Mouse (Mus musculus): ENCODE data around the gene Gm20388.

Gm20388 gene

GRCm38 (mm10) chr8:122766647-122767200 lies 2856.1 kb downstream of the Gm20388 start:
- no peak for DNase-seq (ENCODE audit: low spot score)

DNA sequence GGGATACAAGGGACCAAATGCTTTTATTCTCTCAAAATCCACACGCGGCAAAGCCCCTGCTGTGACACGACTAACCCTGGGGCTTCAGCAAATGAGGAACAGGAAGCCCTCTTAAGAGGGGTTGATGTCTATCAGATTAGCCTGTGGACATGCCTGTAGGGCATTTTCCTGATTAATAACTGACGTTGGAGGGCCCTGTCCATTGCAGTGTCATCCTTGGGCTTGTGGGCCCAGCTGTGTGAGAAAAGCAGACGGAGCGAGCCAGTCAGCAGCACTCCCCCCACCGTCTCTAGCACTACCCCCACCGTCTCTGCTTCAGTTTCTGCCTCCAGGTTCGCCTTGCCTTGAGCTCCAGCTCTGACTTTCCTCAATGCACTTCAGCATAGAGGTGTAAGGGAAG lies 2856.6 kb downstream of the Gm20388 start:
- DNase-seq (ENCODE audit: low spot score) = no peak

GRCm38 (mm10) chr8:122769251-122770058 lies 2858.8 kb downstream of the Gm20388 start:
- no peak for DNase-seq (ENCODE audit: low spot score)

DNA sequence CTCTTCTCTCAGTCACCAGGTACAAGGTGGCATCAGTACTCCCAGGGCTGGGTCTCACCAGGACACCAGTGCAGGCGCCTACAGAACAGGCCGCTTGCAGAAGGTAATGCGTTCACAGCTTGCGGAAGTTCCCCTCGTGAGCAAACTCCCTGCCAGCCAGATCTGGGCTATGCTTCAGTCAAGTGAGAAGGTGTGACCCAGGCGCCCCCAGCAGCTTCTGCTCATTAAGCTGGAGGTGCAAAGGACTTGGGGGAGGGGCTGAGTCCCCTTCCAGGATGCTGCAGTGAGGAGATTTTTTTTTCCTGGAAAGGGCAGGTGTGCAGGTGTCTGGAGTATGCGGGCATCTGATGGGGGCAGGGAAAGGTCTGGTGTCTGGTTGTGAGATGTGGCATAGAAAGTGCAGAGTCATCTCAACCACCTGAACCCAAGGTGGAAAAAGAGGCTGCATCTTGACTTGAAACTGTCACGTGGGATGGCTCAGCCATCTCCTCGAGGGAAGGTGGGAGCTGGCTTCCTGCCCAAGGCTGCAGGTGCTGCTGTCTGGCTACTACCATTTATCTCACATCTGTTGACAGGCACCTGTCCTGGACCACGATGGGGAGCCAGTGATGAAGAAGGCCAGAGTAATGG lies 2861.9 kb downstream of the Gm20388 start:
- DNase-seq (ENCODE audit: low spot score) = no peak

- peak; percentile 45 for DNase-seq (ENCODE audit: low spot score)
Observed at GRCm38 (mm10) chr8:122775285-122776155, 2864.9 kb downstream of the Gm20388 start, which contains the start of gene Acsf3. TSS of gene Acsf3 (plus strand) at chr8:122775486.

DNA sequence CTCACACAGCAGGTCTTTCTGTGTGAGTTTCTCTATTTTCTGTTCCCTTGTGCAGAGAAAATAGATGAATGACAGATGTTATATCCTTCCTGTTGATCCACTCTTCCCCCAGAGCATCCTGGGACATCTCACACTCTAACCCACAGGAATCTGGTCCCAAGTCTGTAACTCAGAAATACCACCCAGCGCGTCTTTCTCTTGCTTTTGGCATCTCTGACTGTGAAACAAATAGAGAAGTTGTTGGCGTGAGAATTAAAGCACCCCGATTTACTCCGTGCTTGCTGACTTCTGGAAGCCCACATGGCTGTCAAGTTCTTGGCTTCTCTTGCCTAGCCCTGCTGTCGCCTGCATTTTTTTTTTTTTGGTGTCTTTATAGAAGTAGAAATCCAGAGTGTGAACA lies 2867.1 kb downstream of the Gm20388 start:
- DNase-seq (ENCODE audit: low spot score) = no peak

- DNase-seq (ENCODE audit: low spot score) = no peak
Observed at GRCm38 (mm10) chr8:122778703-122779239, 2868.1 kb downstream of the Gm20388 start.

GRCm38 (mm10) chr8:122779255-122779654 lies 2868.6 kb downstream of the Gm20388 start:
- no peak for DNase-seq (ENCODE audit: low spot score)

- no peak for DNase-seq (ENCODE audit: low spot score)
Observed at GRCm38 (mm10) chr8:122784756-122785155, 2874.1 kb downstream of the Gm20388 start.

- DNase-seq (ENCODE audit: low spot score) = no peak
Observed at GRCm38 (mm10) chr8:122789796-122790195, 2879.2 kb downstream of the Gm20388 start.

DNA sequence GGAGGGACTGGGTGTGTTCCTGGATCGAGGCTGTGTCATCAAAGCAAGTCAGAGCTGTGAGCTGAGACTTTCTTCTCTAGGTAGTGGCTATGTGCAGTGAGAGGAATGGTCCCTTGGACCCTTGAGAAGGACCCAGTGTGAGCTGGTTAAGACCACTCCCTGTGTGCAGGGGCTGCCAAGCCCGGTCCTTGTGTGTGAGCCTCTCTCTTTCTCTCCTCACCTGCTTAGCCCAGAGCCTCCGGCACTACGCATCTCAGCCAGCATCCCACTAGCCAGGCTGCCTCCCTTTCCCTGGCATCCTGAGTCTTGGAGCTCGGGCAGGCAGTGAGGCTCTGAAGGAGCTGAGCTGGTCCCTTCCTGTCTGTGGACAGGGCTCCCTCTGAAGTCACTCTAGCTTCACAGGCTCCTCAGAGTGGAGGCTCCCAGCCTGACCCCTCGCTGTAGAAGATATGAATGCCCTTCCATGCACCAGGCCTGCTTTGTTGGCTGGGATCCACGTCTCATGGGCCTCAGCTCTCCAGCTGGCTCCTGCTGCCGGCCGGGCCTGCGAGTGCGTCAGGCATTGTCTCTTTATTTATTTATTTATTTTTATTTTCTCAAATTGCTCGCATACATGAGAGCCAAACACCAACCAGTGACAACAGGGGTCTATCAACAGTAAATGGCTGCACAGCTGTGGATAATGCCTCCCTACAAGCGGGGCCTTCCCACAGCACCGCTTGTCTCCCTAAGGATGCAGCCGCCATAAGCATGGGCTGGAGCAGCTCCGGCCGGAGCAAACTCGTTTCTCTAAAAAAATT lies 2882.9 kb downstream of the Gm20388 start:
- no peak for DNase-seq (ENCODE audit: low spot score)

- DNase-seq (ENCODE audit: low spot score) = no peak
Observed at GRCm38 (mm10) chr8:122794175-122794454, 2883.5 kb downstream of the Gm20388 start.

DNA sequence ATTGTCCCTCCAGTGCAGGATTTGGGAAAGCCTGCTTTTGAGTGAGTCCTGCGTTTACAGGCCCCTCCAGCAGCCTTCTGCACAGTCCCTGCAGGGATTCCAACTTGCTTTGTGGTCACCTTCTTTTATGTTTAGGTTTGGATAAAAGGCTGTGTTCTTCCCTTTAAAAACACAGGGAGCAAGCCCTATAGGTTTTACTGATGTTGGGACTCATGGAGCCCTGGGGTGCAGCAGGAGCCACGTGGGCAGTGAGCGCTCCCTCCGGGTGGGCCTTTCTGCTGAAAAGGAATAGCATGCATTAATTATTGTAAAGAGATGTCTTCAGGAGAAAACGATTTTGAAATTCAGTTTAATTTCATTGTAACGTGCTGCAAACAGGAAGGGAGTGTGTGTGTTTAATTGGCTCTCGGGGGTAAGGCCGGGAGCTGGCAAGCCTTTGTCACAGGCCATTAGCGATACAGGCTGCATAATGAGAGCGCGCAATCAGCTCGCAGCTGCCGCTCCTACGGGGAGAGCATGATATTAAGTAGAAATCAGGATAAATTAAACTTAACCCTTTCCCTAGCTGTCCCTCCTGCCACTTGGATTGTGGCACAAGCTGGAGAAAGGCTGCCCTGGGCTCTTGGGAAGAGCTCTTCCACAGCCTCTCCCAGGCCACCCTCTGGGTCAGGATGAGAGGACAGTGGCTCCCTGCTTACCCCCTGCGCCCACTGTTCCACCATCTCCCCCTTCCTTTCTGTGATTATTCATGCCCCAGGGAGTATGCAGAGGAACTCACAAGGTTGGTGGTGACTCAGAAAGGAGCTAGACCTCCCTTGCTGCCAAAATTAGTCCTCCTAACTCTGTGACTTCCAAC lies 2893.5 kb downstream of the Gm20388 start:
- DNase-seq (ENCODE audit: low spot score) = no peak

DNA sequence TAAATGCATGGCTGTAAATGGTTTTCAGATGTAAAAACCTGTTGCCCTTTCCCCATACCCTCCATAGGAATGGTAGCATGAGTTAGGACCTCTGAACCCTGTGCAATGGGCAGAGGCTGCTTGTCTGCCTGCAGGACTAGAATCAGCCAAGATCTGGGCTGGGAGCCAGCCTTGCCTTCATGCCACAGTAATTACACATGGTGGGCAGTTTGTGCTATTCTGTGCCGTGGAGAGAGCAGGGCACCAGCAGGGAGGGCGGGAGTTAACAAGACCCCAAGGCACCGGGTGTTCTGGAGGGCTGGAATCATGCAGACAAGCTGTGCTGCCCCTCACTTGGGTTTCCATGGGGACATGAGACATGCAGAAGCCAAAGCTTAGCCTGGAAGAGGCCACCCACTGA lies 2894.7 kb downstream of the Gm20388 start:
- DNase-seq (ENCODE audit: low spot score) = no peak

GRCm38 (mm10) chr8:122806956-122807538 lies 2896.4 kb downstream of the Gm20388 start:
- no peak for DNase-seq (ENCODE audit: low spot score)

GRCm38 (mm10) chr8:122807907-122808306 lies 2897.3 kb downstream of the Gm20388 start:
- DNase-seq (ENCODE audit: low spot score) = no peak

DNA sequence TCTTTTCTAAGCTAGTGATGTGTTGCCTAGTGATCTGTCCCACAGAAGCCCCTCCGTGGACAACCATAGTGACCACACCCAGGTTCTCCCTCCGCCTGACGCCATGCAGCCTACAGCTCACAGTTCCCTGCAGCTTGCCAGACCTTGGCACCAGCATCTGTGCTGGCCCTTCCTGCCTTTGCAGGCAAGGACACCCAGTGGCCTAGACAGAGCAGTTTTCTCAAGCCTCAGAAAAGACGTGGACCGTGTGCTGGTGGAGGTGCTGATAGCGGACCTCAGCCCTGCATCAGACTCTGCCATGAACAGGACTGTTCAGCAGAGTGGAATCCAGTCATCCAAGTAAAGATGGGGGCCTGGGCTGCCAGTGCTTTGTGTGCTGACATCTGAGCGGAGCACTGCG lies 2899.7 kb downstream of the Gm20388 start:
- DNase-seq (ENCODE audit: low spot score) = no peak

DNA sequence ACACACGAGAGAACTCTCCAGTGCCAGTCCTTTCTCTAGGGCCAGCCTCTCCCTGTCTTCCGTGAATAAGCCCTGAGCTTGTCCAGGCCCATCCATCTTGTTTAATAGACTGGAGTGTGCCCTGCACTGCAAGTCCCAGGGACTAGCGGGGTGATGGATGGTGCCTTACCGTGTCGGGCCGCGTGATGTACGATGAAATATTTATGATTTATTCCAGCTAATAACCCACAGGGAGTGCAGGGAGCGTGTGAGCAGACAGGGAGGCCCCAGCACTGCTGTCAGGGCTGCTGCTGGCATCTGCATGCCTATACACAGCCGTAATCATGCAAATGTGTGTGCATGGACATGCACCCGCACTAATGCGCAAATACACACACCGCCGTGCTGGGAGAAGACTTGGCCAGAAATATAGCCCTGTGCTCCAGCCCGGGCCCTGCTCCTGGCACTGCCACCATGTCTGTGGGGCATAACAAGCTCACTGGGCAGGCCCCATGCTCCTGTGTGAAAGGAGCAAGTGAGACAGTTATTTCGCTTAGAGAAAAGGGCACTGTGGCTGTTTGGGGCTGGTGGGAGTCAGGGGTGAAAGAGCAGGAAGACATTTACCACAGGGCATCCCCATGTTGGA lies 2901.3 kb downstream of the Gm20388 start:
- no peak for DNase-seq (ENCODE audit: low spot score)

DNA sequence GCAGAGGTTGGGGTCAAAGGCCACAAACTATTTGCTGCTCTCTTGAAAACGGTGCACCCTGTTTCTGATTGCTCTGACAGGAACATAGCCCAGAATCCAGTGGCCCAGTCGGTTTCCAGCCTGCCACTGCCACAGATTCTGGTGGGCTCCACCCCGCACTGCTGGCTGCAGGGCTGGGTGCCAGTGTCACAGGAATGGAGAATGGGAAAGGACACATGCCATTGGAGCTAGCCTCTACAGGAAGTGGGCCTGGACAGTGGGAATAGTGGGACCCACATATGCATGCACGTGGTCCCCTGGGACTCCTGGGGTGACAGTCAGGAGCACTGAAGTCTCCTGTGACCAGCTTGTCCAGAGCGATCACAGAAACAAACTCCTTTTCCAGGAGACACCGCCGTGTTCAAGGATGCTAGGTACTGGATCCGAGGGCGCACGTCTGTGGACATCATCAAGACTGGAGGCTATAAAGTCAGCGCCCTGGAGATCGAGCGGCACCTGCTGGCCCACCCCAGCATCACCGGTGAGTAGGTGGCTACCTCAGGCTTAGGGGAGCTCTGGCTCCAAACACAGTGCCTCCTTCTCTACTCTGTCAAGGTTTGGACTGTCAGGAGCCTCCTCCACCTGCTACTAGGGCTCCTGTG lies 2902.1 kb downstream of the Gm20388 start:
- no peak for DNase-seq (ENCODE audit: low spot score)

Measured in urinary bladder, postnatal 25 days (tissue).